Comparison of ENCODE assay signal across 8 mouse cellular contexts in genomic region chr4:136139326-136140110, GRCm38 (mm10). TPM values are rescaled to one million over a fixed set of nuclear protein-coding genes. Genes with fewer than 3 reads are reported as not detected.
A peak's percentile ranks its signal among the peaks of the same experiment; 100 is the strongest.
DNase-seq lines count a peak whose midpoint lies in the region; ATAC-seq and TF ChIP-seq lines count a peak whose summit lies in the region.

No protein-coding gene starts in this region.

- peaks cover 53% of the 10 kb centered on the region for H3K4me1 ChIP-seq in embryonic facial prominence, embryonic 14.5 days (ENCODE audit: control insufficient read depth, insufficient read depth, low read length)
- H3K4me1 ChIP-seq in forebrain, embryonic 15.5 days, result peaks cover 57% of the 10 kb centered on the region
- peaks cover 19% of the 10 kb centered on the region for H3K4me1 ChIP-seq in intestine, postnatal 0 days (replicated peaks; ENCODE audit: control insufficient read depth, insufficient read depth, low read length)
- peaks cover 79% of the 10 kb centered on the region for H3K4me1 ChIP-seq in midbrain, embryonic 12.5 days

- peak overlapping the region; percentile 97 for H3K27ac ChIP-seq in embryonic facial prominence, embryonic 14.5 days (replicated peaks; ENCODE audit: low read depth, low read length)
- peak overlapping the region; percentile 74 for H3K27ac ChIP-seq in forebrain, embryonic 15.5 days (replicated peaks)
- H3K27ac ChIP-seq in intestine, postnatal 0 days (ENCODE audit: low read depth, low read length), result peak overlapping the region; percentile 37; the same call in 1 of the 2 replicates
- peak overlapping the region; percentile 90 for H3K27ac ChIP-seq in midbrain, embryonic 12.5 days (replicated peaks)

- DNase-seq in embryonic facial prominence, embryonic 14.5 days (ENCODE audit: low spot score), result peak; percentile 42
- DNase-seq in cerebellum, postnatal 10 days, result no peak
- no peak for DNase-seq in Muller cell, postnatal 12 days (ENCODE audit: inconsistent ontology term)
- DNase-seq in urinary bladder, postnatal 25 days (ENCODE audit: low spot score), result no peak

- whole genome bisulfite sequencing in embryonic facial prominence, embryonic 14.5 days, result 46% methylated on average over 17 of the region's 17 CpGs
- 56% methylated on average over 17 of the region's 17 CpGs for WGBS in forebrain, embryonic 15.5 days
- 58% methylated on average over 17 of the region's 17 CpGs for WGBS in intestine, postnatal 0 days
- WGBS in midbrain, embryonic 12.5 days, result 47% methylated on average over 17 of the region's 17 CpGs

- H3K4me3 ChIP-seq in embryonic facial prominence, embryonic 14.5 days (ENCODE audit: low read depth, low read length), result peak overlapping the region; percentile 14
- H3K4me3 ChIP-seq in forebrain, embryonic 15.5 days, result no peak overlapping the region
- H3K4me3 ChIP-seq in intestine, postnatal 0 days (ENCODE audit: low read depth, low read length), result no peak overlapping the region
- H3K4me3 ChIP-seq in midbrain, embryonic 12.5 days, result no peak overlapping the region

- no peaks in the 10 kb centered on the region for H3K27me3 ChIP-seq in embryonic facial prominence, embryonic 14.5 days (replicated peaks; ENCODE audit: control insufficient read depth, insufficient read depth, low read length)
- H3K27me3 ChIP-seq in forebrain, embryonic 15.5 days, result no peaks in the 10 kb centered on the region; the same call in 1 of the 2 replicates
- 0 out of 2 replicates have a peak, but pooled peaks cover 11% of the 10 kb centered on the region for H3K27me3 ChIP-seq in intestine, postnatal 0 days (replicated peaks; ENCODE audit: control insufficient read depth, insufficient read depth, low read length)
- no peaks in the 10 kb centered on the region for H3K27me3 ChIP-seq in midbrain, embryonic 12.5 days

- no peaks in the 10 kb centered on the region for H3K36me3 ChIP-seq in embryonic facial prominence, embryonic 14.5 days (ENCODE audit: control insufficient read depth, insufficient read depth, low read length)
- H3K36me3 ChIP-seq in forebrain, embryonic 15.5 days, result no peaks in the 10 kb centered on the region
- no peaks in the 10 kb centered on the region for H3K36me3 ChIP-seq in intestine, postnatal 0 days (ENCODE audit: control insufficient read depth, insufficient read depth)
- no peaks in the 10 kb centered on the region for H3K36me3 ChIP-seq in midbrain, embryonic 12.5 days

- no peak for ATAC-seq in embryonic facial prominence, embryonic 14.5 days (ENCODE audit: low read depth)
- no peak for ATAC-seq in forebrain, embryonic 15.5 days (replicated peaks)
- no peak for ATAC-seq in intestine, postnatal 0 days
- no peak for ATAC-seq in midbrain, embryonic 12.5 days (ENCODE audit: low FRiP score, low read depth)
- ATAC-seq in megakaryocyte progenitor cell, adult 5-6 weeks (replicated peaks; ENCODE audit: poor library complexity), result no peak

- no peaks in the 10 kb centered on the region for H3K9me3 ChIP-seq in embryonic facial prominence, embryonic 14.5 days (ENCODE audit: control insufficient read depth, low read length)
- no peaks in the 10 kb centered on the region for H3K9me3 ChIP-seq in forebrain, embryonic 15.5 days
- H3K9me3 ChIP-seq in intestine, postnatal 0 days (ENCODE audit: control insufficient read depth), result no peaks in the 10 kb centered on the region
- no peaks in the 10 kb centered on the region for H3K9me3 ChIP-seq in midbrain, embryonic 12.5 days

- H3K9ac ChIP-seq in embryonic facial prominence, embryonic 14.5 days (ENCODE audit: low read depth, low read length), result peak overlapping the region; percentile 34
- no peak overlapping the region for H3K9ac ChIP-seq in forebrain, embryonic 15.5 days (replicated peaks)
- H3K9ac ChIP-seq in intestine, postnatal 0 days (ENCODE audit: low read depth, low read length), result no peak overlapping the region
- H3K9ac ChIP-seq in midbrain, embryonic 12.5 days (replicated peaks), result no peak overlapping the region

- H3K4me2 ChIP-seq in embryonic facial prominence, embryonic 14.5 days (ENCODE audit: low read depth, low read length), result peak overlapping the region; percentile 45
- peak overlapping the region; percentile 42 for H3K4me2 ChIP-seq in forebrain, embryonic 15.5 days (replicated peaks)
- H3K4me2 ChIP-seq in intestine, postnatal 0 days (replicated peaks; ENCODE audit: low read depth), result peak overlapping the region; percentile 53; the same call in 1 of the 2 replicates
- peak overlapping the region; percentile 78 for H3K4me2 ChIP-seq in midbrain, embryonic 12.5 days (replicated peaks)

- TF ChIP-seq CTCF in intestine, postnatal 0 days (IDR thresholded peaks at IDR 0.05; ENCODE audit: low read depth), result no peak

RNA-seq across cellular contexts. Expression of gene Id3, which starts 3.8 kb away (rescaled TPM):
- 404 and 407 TPM in 2 replicates for polyA plus RNA-seq in embryonic facial prominence, embryonic 14.5 days (2014; fragmentation: Nextera tagmentation; extraction: Ambion mirVana)
- polyA plus RNA-seq in forebrain, embryonic 15.5 days (2015; fragmentation: Nextera tagmentation; extraction: Ambion mirVana), result 87.3 and 98.1 TPM in 2 replicates
- 106 and 118 TPM in 2 replicates for polyA plus RNA-seq in intestine, postnatal 0 days (2015; fragmentation: Nextera tagmentation; extraction: Ambion mirVana)
- 355 and 390 TPM in 2 replicates for polyA plus RNA-seq in midbrain, embryonic 12.5 days (2016; fragmentation: Nextera tagmentation; extraction: Ambion mirVana)
- 0.44 and 1.4 TPM in 2 replicates for total RNA-seq in megakaryocyte progenitor cell, adult 5-6 weeks (2015)
- total RNA-seq in megakaryocyte progenitor cell, adult 5-6 weeks (2017), result 1.0 and 2.4 TPM in 2 replicates

RNA-seq across cellular contexts. Expression of gene E2f2, which starts 32.7 kb away (rescaled TPM):
- polyA plus RNA-seq in embryonic facial prominence, embryonic 14.5 days (2014; fragmentation: Nextera tagmentation; extraction: Ambion mirVana), result 7.9 and 10.1 TPM in 2 replicates
- polyA plus RNA-seq in forebrain, embryonic 15.5 days (2015; fragmentation: Nextera tagmentation; extraction: Ambion mirVana), result 5.4 and 6.0 TPM in 2 replicates
- 4.1 and 4.2 TPM in 2 replicates for polyA plus RNA-seq in intestine, postnatal 0 days (2015; fragmentation: Nextera tagmentation; extraction: Ambion mirVana)
- 10.0 and 10.7 TPM in 2 replicates for polyA plus RNA-seq in midbrain, embryonic 12.5 days (2016; fragmentation: Nextera tagmentation; extraction: Ambion mirVana)
- 5.6 and 7.5 TPM in 2 replicates for total RNA-seq in megakaryocyte progenitor cell, adult 5-6 weeks (2015)
- total RNA-seq in megakaryocyte progenitor cell, adult 5-6 weeks (2017), result 5.9 and 6.1 TPM in 2 replicates

Comparison
In these comparisons a context has a peak if more than half of its experiments do, and no peak if none do; other contexts are left out.
1. H3K27ac ChIP-seq: peak in every context shown above with its lines; median percentile 97 in embryonic facial prominence, embryonic 14.5 days; 90 in midbrain, embryonic 12.5 days; 74 in forebrain, embryonic 15.5 days; 37 in intestine, postnatal 0 days.